Mouse (Mus musculus): ENCODE data around the gene Deaf1. TPM values are rescaled to one million over a fixed set of nuclear protein-coding genes. Genes with fewer than 3 reads are reported as not detected.

Gene Deaf1
- total and polyA plus RNA-seq, 2 experiments from 2014 or later = 21.2 to 26.4 TPM

DNA sequence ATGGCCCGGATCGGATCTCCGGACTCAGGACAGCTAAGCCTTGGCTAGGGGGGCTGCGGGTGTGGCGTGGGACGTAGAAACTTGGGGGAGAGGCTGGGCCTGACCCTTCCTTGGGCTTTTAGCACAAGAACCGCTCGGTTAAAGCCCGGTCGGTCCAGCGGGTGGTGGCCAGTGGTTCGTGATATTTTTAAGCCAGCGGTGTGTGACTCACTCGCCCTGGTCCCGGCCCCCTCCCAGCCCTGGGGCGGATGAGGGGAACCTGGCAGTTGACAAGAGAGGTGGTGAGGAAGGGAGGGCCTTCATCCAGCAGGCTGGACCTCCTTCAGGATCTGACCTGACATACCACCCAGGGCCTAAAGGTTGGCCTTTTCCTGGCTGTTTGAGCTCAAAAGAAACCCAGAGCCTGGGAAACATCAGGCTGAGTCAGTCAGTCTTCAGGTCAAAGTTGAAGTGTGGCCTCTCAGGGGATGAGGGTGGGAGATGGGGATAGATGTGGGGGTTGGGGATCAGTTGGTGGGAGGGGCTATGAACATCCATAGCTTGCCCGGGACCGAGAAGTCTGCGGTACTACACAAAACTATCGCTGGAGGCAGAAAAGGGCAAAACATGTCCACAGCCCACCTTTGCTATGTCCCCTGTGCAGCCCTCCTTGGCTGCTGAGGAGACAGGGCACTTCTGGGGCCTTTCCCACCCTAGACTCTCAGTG lies 11.9 kb upstream of the Deaf1 start:
- no peaks in the 10 kb centered on the region for H3K9me3 ChIP-seq (replicated peaks; ENCODE audit: control insufficient read depth, low read length)
- no peaks in the 10 kb centered on the region for H3K4me1 ChIP-seq (ENCODE audit: control insufficient read depth, insufficient read depth)
- no peak for ATAC-seq (ENCODE audit: insufficient read depth, low read depth)
- H3K4me3 ChIP-seq (ENCODE audit: low read depth, low read length) = no peak overlapping the region
- no peak overlapping the region for H3K9ac ChIP-seq (replicated peaks; ENCODE audit: low read depth, low read length)
- WGBS = 46% methylated on average over 20 of the region's 20 CpGs
- no peak overlapping the region for H3K27ac ChIP-seq (ENCODE audit: low read depth)
- 0 out of 2 replicates have a peak, but pooled peaks cover 11% of the 10 kb centered on the region for H3K36me3 ChIP-seq (replicated peaks; ENCODE audit: control insufficient read depth, insufficient read depth, low read length)
- H3K4me2 ChIP-seq (ENCODE audit: low read depth, low read length) = peak overlapping the region; percentile 29
- H3K27me3 ChIP-seq (ENCODE audit: control insufficient read depth, insufficient read depth, low read length) = no peaks in the 10 kb centered on the region
- no peak for TF ChIP-seq EP300 (IDR thresholded peaks at IDR 0.05; ENCODE audit: low read depth)
- no peak for TF ChIP-seq CTCF (IDR thresholded peaks at IDR 0.05; ENCODE audit: low read depth)
- no peak for DNase-seq (ENCODE audit: low spot score)

DNA sequence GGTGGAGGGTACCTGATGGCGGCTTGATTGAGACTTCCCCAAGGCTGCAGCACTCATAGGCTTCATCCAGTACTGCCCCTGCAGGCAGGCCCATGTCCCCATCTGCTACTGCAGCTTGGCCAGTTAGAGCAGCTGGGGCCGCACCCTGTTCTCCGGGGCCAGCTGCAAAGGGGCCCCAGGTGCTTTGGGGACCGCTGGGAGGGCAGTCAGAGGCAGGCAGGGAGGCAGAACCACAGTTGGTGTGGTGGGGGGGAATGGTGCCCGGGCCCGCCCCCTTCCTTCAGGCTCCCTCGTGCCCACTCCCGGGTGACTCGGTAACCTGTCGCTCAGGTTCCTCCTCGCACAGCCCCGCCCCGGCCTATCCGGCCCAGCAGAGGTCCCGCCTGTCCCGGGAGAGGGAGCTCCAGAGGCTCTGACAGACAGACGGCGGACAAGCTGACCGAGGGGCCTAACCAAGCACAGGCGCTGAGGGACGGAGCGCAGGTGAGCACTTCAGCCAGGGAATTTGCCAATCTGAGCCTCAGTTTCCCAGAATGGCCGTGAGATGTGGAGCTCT lies 11.2 kb upstream of the Deaf1 start, which contains the start of gene Eps8l2:
TSS of gene Eps8l2 (plus strand) at position 305 of the 556 bp plus-strand sequence.
- 5% methylated on average over 22 of the region's 23 CpGs for WGBS
- Histone ChIP-seq H3K27me3 (ENCODE audit: control insufficient read depth, insufficient read depth, low read length) (no peaks in the 10 kb centered on the region), H3K27ac (ENCODE audit: low read depth) (no peak within 1 kb of the TSS), H3K4me3 (ENCODE audit: low read depth, low read length) (peak within 1 kb of the TSS; percentile 4; the same call in 1 of the 2 replicates), H3K4me2 (ENCODE audit: low read depth, low read length) (peak within 1 kb of the TSS; percentile 29), H3K4me1 (ENCODE audit: control insufficient read depth, insufficient read depth) (no peaks in the 10 kb centered on the region), H3K36me3 (replicated peaks; ENCODE audit: control insufficient read depth, insufficient read depth, low read length) (0 out of 2 replicates have a peak, but pooled peaks cover 12% of the 10 kb centered on the region), H3K9me3 (replicated peaks; ENCODE audit: control insufficient read depth, low read length) (no peaks in the 10 kb centered on the region), H3K9ac (replicated peaks; ENCODE audit: low read depth, low read length) (no peak within 1 kb of the TSS)
- no peak for DNase-seq (ENCODE audit: low spot score)
- TF ChIP-seq EP300 (IDR thresholded peaks at IDR 0.05; ENCODE audit: low read depth) = no peak
- TF ChIP-seq CTCF (IDR thresholded peaks at IDR 0.05; ENCODE audit: low read depth) = no peak
- ATAC-seq (ENCODE audit: insufficient read depth, low read depth) = peak; percentile 40

DNA sequence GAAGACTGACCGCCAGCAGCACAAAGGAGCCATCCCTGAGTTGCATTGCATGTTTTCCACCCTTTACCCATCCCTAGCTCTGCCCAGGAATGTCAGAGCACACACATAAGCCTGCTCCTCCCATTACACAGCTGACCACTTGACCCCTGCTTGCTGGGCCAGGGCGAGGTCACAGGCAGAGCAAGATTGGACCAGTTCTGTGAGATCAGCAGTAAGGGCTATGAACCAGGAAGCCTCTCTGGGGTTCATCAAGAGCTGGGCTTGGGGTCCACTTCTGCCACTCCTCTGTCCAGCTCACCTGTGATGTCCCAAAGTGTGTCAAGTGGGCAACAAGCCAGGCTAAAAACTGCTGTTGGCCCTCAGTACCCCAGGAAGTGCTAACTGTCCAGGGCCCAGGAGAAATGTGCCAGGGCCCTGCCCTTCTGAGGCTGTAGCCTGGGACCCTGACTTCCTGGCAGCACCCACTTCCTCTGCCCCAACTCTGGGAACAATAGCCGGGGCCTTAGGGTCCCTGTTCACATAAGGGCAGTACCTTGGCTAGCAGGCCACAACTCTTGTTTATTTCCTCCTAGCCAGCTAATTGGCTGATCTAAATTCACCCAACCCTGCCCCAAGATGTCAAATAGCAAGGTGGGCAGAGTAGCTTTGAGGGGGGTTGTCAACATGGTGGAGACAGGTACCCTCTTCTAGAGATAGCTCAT lies 10.4 kb upstream of the Deaf1 start:
- no peak overlapping the region for H3K4me2 ChIP-seq (ENCODE audit: low read depth, low read length)
- DNase-seq (ENCODE audit: low spot score) (no peak), ATAC-seq (ENCODE audit: insufficient read depth, low read depth) (0 out of 2 replicates have a peak, but pooled peaks have one; percentile 16)
- H3K36me3 ChIP-seq (replicated peaks; ENCODE audit: control insufficient read depth, insufficient read depth, low read length) = peaks cover 19% of the 10 kb centered on the region
- no peaks in the 10 kb centered on the region for H3K27me3 ChIP-seq (ENCODE audit: control insufficient read depth, insufficient read depth, low read length)
- no peaks in the 10 kb centered on the region for H3K9me3 ChIP-seq (replicated peaks; ENCODE audit: control insufficient read depth, low read length)
- H3K4me1 ChIP-seq (ENCODE audit: control insufficient read depth, insufficient read depth) = no peaks in the 10 kb centered on the region
- WGBS = 65% methylated on average over 3 of the region's 3 CpGs
- no peak overlapping the region for H3K27ac ChIP-seq (ENCODE audit: low read depth)
- H3K9ac ChIP-seq (replicated peaks; ENCODE audit: low read depth, low read length) = no peak overlapping the region
- H3K4me3 ChIP-seq (ENCODE audit: low read depth, low read length) = no peak overlapping the region
- TF ChIP-seq CTCF (IDR thresholded peaks at IDR 0.05; ENCODE audit: low read depth) = no peak
- no peak for TF ChIP-seq EP300 (IDR thresholded peaks at IDR 0.05; ENCODE audit: low read depth)

DNA sequence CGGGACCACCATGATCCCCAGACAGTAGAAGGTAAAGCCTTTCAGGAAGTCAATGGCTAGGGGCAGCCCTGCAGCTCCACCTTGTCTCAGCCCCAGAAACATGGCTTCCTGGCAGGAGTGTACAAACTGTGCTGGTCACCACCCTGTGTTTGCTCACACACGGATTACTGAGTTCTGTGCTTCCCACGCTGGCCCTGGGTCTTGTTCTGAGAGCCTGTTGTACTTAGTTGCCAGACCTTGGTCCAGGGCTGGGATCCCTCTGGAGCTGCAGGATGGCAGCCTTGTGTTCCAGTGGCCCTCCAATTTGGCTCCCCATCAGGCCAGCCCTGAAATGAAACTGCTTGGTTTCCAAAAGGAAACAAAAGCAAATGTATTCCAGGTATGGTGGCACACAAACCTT lies 8.8 kb upstream of the Deaf1 start:
- Histone ChIP-seq H3K4me2 (ENCODE audit: low read depth, low read length) (no peak overlapping the region), H3K9me3 (replicated peaks; ENCODE audit: control insufficient read depth, low read length) (no peaks in the 10 kb centered on the region), H3K27ac (ENCODE audit: low read depth) (no peak overlapping the region), H3K4me1 (ENCODE audit: control insufficient read depth, insufficient read depth) (no peaks in the 10 kb centered on the region), H3K27me3 (ENCODE audit: control insufficient read depth, insufficient read depth, low read length) (no peaks in the 10 kb centered on the region), H3K9ac (replicated peaks; ENCODE audit: low read depth, low read length) (no peak overlapping the region), H3K36me3 (replicated peaks; ENCODE audit: control insufficient read depth, insufficient read depth, low read length) (peaks cover 20% of the 10 kb centered on the region), H3K4me3 (ENCODE audit: low read depth, low read length) (no peak overlapping the region)
- DNase-seq (ENCODE audit: low spot score) (no peak), ATAC-seq (ENCODE audit: insufficient read depth, low read depth) (no peak)
- WGBS = 80% methylated on average over 3 of the region's 3 CpGs
- TF ChIP-seq EP300 (IDR thresholded peaks at IDR 0.05; ENCODE audit: low read depth) (no peak), CTCF (IDR thresholded peaks at IDR 0.05; ENCODE audit: low read depth) (no peak)

DNA sequence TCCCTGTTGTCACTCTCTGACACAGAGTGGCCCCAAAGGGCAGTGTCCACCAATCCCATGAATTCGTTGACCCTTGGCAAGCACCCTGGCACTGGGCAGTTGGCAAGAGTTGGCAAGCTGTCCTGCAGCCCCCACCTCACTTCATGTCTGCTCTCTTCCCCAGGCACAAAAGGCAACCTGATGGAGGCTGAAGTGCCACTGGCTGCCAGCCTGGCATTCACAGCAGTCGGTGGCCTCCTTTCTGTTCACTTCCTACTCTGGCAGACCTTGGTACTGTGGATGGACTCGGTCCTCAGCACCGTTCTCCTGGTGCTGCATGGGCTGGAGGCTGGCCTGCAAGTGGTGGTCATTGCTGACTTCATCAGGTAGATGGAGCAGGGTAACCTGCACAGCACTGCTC lies 8.2 kb upstream of the Deaf1 start:
- no peak for ATAC-seq (ENCODE audit: insufficient read depth, low read depth)
- no peaks in the 10 kb centered on the region for H3K4me1 ChIP-seq (ENCODE audit: control insufficient read depth, insufficient read depth)
- no peak overlapping the region for H3K4me2 ChIP-seq (ENCODE audit: low read depth, low read length)
- TF ChIP-seq EP300 (IDR thresholded peaks at IDR 0.05; ENCODE audit: low read depth) = no peak
- no peak for TF ChIP-seq CTCF (IDR thresholded peaks at IDR 0.05; ENCODE audit: low read depth)
- peaks cover 20% of the 10 kb centered on the region for H3K36me3 ChIP-seq (replicated peaks; ENCODE audit: control insufficient read depth, insufficient read depth, low read length)
- no peaks in the 10 kb centered on the region for H3K27me3 ChIP-seq (ENCODE audit: control insufficient read depth, insufficient read depth, low read length)
- whole genome bisulfite sequencing = 88% methylated on average over 4 of the region's 4 CpGs
- H3K9ac ChIP-seq (replicated peaks; ENCODE audit: low read depth, low read length) = no peak overlapping the region
- no peaks in the 10 kb centered on the region for H3K9me3 ChIP-seq (replicated peaks; ENCODE audit: control insufficient read depth, low read length)
- no peak overlapping the region for H3K4me3 ChIP-seq (ENCODE audit: low read depth, low read length)
- no peak overlapping the region for H3K27ac ChIP-seq (ENCODE audit: low read depth)
- DNase-seq (ENCODE audit: low spot score) = no peak
